Mouse (Mus musculus) cerebral cortex, adult 2 months (tissue): ENCODE measurements around the gene Hist1h4d.

Experiments
- WGBS: fragments of 180-500 bp; shearing (Covaris S2); methylation state at CpG from one replicate; pipeline ENCODE4 v1.1.7; 2018; 5-methylcytosine and 5-hydroxymethylcytosine counted together

The Hist1h4d gene

DNA sequence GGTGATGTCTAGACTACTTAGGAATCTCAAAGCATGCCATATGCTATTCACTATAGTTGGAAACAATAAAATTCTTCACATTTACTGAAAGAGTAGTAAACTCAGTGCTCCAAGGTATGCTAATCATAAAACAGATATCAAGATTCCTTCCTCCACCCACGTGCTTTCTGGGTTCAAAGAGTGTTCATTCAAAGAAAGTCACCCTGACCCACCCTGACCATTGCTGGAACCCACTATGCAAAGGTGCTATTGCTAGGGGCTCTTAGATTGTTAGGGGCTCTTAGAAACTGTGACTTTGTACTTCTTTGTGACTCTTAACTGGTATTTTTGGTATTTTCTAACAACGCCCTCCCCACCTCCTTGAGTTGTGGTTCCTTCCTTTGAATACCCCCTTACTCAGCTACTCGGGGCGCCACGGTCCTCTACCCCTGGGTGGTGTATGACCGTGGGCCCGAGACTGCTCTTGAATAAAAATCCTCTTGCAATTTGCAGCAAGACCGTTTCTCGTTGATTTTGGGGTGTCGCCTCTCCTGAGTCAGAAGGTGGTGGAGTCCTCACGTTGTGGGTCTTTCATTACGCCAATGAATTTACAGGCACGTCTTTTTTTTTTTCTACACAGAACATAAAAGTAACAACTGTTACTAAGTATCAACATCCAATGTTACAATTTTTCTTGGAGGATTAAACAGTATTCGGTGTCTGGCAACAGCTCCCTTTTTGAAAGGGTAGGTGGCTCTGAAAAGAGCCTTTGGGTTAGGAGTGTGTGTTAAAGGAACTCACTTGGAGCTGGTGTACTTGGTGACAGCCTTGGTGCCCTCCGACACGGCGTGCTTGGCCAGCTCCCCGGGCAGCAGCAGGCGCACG, 8.1 kb upstream of the Hist1h4d start:
- 10% methylated on average over 20 of the region's 20 CpGs for whole genome bisulfite sequencing

DNA sequence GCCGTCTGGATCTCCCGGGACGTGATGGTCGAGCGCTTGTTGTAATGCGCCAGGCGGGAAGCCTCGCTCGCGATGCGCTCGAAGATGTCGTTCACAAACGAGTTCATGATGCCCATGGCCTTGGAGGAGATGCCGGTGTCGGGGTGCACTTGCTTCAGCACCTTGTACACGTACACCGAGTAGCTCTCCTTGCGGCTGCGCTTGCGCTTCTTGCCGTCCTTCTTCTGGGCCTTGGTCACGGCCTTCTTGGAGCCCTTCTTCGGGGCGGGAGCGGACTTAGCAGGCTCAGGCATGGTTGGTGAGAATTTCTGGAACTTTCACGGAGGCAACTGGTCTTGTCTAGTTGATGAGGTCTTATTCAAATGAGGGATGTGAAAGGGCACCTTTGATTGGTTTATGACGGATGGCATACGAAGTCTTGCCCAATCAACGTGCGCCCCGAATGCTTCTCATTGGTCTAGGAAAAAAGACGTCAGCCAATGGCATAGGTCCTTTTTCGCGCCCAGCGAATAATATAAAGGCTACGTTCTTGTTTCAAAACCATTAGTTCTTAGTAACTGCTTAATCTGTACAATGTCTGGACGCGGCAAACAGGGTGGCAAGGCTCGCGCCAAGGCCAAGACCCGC, 7.4 kb upstream of the Hist1h4d start, which contains the start of the genes Hist1h2bf and Hist1h2ad:
TSS of gene Hist1h2bf (minus strand) at position 299 of the 627 bp plus-strand sequence.
TSS of gene Hist1h2ad (plus strand) at position 484 of the 627 bp plus-strand sequence.
- WGBS, result under 1% methylated on average over 37 of the region's 42 CpGs

DNA sequence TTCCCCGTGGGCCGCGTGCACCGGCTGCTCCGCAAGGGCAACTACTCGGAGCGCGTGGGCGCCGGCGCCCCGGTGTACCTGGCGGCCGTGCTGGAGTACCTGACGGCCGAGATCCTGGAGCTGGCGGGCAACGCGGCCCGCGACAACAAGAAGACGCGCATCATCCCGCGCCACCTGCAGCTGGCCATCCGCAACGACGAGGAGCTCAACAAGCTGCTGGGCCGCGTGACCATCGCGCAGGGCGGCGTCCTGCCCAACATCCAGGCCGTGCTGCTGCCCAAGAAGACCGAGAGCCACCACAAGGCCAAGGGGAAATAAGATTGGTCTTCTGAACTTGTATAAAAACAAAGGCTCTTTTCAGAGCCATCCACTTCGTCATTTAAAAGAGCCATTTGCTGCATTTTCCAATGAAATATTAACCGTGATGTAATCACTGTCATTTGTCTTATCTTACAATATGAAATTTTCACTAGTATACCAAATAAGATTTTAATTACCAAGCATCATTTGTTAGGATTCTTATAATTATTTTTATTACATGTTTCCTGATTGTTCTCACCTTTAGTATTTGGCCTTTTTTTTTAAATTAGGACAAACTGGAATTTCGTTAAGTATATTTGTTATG, 6.7 kb upstream of the Hist1h4d start:
- 2% methylated on average over 12 of the region's 39 CpGs for WGBS

DNA sequence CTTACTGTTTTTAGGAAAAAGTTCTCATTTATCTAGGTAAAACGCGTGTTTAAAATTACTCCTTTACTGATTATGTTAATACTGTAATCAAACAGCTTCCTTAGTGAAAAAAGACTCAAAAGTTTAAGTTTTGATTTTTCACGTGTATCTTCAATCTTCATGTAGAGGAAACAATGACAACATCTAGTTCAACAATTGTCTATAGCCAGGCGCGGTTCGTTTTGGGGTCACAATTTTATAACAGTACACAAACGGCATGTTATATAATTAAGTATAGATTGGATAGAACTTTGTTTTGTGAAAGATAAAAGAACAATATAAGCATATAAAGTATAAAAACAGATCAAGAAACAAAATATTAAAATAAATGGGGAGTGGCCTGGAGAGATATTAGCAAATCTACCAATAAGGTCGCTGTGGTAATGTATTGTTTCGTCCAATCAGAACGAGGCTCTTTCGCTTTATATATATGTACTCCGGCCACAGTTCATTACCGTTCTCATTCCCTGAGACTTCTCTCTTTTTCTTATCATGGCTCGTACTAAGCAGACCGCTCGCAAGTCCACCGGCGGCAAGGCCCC, 6.0 kb upstream of the Hist1h4d start, which contains the start of gene Hist1h3d:
TSS of gene Hist1h3d (plus strand) at position 493 of the 581 bp plus-strand sequence.
- WGBS, result 2% methylated on average over 18 of the region's 18 CpGs

DNA sequence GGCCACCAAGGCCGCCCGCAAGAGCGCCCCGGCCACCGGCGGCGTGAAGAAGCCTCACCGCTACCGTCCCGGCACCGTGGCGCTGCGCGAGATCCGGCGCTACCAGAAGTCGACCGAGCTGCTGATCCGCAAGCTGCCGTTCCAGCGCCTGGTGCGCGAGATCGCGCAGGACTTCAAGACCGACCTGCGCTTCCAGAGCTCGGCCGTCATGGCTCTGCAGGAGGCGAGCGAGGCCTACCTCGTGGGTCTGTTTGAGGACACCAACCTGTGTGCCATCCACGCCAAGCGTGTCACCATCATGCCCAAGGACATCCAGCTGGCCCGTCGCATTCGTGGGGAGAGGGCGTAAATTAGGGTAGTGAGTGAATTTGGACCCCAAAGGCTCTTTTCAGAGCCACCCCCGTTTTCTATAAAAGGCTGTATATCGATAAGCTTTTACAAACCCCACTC, 5.5 kb upstream of the Hist1h4d start:
- 3% methylated on average over 17 of the region's 40 CpGs for WGBS

DNA sequence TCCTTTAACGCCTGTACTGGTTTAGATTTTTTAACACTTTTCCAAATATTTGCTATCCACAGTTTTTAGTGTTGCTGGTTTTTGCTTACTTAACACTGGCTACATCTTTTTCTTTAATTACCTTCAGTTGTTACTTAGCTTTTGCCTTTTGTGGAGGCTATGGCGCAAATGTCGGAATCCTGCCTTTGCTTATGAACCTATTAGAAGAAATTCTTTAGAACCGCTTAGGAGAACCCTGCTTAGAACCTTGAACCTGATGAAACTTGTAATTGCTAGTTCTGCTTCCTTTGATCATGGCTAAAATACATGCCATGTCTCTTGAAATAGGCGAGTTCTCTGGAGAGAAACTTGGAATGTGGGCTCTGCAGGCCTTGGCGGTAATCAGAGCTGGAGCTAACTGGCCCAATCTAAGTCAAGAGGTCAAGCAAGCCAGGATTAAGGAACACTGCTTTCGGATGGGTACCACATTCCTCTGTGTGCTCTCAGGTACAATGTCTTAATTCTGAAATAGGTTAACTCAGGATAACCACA, 5.0 kb upstream of the Hist1h4d start:
- 56% methylated on average over 7 of the region's 7 CpGs for WGBS

DNA sequence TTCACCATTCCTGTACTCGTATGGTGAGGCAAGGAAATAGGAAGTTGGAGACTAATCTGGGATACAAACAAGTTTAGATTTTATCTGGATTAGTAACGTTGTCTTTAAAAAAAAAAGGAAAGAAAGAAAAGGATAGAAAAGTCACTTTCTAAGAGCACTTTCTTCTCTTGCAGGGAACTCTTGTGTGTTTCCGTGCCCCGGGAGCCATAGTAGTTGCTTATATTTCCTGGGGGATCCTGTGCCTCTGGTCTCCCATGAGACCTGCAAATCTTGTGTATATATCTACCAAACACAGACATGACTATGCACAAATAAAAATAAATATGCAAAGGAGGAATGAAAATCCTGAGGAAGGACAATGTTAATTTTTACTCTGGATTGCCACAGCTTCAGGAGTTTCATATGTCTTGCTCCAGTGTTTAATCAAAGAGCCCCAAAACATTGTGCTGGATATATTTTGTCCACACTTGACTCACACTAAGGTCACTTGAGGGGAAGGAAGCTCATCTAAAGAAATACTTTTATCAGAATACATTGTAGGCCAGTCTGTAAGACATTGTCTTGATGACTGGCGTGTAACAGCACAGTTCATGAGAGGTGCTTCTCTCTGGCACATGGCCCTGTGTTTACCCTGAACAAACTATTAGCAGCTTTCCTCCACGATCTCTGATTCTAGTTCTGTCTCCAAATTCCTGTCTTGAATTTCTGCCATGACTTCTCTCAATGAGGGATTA, 4.3 kb upstream of the Hist1h4d start:
- WGBS, result 66% methylated on average over 6 of the region's 6 CpGs

DNA sequence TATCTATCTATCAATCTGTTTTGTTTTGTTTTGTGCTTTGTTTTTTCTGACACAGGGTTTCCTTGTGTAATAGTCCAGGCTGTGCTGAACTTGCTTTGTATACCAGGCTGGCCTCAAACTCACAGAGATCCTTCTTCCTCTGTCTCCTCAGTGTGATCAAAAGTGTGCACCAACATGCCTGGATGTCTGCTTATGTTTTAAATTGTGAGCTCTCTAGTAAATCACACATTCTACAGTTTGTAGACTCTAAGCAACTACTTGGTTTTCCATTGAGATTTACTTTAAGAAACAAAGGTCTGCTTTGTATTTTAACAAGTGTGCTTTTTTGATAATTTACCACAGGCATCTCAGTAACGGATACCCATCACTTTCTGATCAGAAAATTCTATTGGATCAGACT, 3.6 kb upstream of the Hist1h4d start:
- WGBS, result 95% methylated on average over 1 of the region's 1 CpGs

DNA sequence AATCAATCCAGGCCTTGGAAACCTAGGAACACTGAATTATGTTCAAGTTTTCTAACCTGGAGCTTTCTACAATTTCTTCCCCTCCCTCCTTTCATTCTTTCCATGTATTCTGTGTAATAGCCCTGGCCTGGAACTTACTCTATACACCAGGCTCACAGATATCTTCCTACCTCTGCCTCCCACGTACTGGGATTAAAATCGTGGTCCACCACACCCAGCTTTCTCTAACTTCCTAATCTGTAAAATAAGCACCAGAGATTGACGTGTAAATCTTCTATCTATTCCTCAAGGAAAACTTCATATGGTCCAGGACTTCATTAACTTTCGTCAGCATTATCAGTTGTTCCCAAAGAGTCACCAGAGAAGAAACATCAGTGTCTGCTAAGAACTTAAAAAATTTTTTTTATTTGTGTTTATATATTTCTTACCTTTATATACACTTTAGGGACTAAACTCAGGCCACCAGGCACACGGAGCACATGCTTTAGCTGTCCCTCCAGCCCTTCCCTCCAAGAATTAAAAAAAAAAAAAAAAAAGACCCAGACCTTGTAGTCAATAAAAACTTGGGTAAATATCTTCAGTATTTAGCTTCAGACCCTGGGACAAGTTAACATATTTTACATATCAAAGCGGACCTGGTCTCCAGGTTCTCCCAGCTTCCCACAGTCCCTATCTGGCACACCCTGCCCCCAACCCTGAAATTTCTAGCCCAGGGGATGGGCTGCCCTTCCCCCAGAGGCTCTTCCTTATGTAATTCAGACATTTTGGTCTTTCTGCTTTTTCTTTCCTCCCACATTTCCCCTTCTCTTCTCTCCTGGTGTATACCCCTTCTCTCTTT, 1.0 kb downstream of the Hist1h4d start:
- 18% methylated on average over 6 of the region's 6 CpGs for WGBS

DNA sequence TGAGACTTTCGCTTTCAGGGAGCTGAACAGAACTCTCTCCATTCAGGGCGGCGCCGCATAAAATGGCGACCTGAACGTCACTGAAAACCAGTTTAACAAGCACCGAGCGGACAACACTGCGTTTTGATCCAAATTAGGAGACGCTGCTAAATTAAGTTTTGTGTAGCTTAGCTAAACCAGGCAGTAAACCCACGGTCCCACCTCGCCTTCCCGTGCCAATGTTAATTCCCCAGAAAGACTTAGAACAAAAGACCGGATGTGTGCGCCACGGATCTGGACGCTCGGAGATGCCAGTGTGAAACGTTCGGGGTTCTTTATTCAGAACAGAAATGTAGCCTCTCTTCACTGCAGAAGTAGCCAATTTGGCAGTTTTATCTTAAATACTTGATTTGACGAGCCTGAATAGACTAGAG, 3.6 kb downstream of the Hist1h4d start:
- under 1% methylated on average over 21 of the region's 21 CpGs for WGBS

DNA sequence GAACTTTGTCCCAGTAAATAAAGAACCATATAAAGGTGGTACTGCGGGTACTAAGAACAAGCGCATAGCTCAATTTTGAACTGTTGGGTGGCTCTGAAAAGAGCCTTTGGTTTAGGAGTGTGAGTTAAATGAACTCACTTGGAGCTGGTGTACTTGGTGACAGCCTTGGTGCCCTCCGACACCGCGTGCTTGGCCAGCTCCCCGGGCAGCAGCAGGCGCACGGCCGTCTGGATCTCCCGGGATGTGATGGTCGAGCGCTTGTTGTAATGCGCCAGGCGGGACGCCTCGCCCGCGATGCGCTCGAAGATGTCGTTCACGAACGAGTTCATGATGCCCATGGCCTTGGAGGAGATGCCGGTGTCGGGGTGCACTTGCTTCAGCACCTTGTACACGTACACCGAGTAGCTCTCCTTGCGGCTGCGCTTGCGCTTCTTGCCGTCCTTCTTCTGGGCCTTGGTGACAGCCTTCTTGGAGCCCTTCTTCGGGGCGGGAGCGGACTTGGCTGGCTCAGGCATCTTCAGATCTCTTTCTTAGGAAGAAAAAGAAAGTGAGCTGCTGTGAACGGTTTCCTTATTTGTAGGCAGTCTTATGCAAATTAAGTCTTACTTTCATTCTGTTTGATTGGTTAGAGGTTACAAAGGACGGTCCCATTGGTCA, 4.2 kb downstream of the Hist1h4d start:
- WGBS, result under 1% methylated on average over 30 of the region's 36 CpGs

DNA sequence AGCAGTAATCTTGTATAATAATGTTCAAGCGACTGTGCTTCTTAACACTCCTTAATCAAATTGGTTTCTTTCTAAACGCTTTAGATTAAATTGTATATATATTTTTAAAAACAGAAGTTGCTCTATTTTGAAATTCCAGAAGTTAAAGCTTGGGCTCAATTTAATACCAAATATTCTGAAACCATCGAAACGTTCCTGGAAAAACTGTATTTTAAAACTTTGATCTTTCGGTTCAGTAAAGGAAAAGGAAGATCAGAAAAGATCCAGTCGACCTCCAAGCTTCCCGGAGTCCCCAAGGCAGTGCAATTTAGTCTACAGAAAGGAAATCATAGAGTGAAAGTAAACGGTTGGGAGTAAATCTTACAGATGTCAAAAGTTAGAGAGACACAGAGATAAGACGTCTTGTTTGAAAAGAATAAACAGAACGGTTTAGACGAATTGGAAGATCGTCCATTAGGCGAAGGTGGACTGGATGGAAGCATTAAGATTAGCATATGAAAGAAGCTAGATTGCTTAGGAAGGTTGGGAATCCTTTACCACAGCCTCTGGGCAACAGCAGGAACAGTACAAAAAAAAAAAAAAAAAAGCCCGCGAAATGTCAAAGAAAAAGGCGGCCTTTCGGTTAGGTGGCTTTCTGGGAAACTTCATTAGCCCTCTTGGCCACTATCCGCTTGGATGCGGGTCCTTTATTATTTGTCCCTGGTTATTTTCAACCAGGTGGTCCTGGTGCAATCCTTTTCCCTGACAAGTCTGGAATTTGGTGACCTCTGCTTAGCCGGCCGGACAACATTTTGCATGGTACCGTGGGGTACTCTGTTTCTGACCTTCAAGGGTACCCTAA, 4.9 kb downstream of the Hist1h4d start:
- 1% methylated on average over 22 of the region's 22 CpGs for WGBS

DNA sequence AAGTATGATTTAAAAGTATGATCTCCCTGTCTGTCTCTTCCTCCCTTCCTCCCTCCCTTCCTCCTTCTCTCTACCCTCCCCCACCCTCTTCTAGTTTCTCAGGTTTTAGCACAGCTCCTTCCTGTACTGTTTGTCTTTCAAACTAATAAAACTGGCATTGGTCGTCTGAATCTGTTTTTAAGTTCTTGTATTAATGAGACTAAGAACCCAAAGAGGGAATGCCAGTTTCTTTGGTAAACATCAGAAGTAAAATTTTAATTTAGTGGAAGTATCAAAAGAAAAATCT, 5.5 kb downstream of the Hist1h4d start:
- WGBS, result 4% methylated on average over 1 of the region's 1 CpGs

DNA sequence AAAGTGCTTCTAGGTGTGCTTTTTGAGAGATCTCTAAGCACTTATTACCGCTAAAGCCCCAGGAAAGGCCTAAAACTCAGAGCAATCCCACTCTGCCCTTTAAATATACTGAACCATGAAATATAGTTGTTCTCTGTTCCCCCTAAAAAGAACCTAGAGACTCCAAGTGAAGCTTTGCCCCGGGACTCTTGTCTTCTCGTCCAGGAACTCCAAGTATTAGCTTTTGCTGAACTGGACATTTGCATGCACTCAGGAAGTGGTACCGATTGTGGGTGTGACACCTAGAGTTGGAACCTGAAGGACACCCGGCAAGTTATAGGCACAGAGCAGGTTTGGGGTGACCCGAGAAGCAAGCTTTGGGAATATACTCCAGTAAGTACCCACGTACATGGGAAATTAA, 9.8 kb downstream of the Hist1h4d start:
- 93% methylated on average over 7 of the region's 7 CpGs for WGBS

DNA sequence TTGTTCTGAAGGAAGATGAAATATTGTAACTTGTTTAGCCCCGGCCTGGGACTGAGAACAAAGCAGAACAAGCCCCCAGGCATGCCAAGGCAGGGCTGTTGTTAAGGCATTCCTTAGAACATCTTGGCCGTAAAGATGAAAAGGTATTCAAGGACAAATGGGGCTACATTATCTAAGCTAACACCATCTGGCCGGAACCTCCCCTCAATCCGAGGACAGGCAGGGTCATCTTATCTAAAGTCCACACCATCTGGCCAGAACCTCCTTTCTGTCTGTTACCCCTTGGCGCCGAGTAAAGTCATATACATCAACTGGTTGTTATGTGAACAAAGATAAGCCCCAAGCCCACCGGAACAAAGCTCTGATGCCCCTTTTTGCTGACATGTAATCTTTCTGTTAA, 10.5 kb downstream of the Hist1h4d start:
- 97% methylated on average over 7 of the region's 7 CpGs for WGBS

DNA sequence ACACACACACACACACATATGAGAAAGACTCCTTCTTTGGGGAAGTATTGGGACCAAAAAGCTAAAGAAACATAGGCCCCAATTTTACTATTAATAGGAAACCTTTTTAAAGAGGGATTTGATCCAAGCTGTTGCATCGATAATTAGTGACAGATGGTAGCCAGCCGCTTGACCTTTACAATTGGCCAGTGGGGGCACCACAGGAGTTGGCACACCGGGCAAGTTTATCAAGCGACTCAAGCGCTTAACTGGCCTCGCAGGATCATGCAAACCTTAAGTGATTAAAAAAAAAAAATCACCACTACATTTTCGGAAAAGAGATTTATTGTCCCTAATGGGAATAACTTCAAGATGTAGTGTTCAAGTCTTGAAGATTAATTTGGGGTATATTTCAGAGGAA, 11.2 kb downstream of the Hist1h4d start:
- 82% methylated on average over 7 of the region's 7 CpGs for WGBS

DNA sequence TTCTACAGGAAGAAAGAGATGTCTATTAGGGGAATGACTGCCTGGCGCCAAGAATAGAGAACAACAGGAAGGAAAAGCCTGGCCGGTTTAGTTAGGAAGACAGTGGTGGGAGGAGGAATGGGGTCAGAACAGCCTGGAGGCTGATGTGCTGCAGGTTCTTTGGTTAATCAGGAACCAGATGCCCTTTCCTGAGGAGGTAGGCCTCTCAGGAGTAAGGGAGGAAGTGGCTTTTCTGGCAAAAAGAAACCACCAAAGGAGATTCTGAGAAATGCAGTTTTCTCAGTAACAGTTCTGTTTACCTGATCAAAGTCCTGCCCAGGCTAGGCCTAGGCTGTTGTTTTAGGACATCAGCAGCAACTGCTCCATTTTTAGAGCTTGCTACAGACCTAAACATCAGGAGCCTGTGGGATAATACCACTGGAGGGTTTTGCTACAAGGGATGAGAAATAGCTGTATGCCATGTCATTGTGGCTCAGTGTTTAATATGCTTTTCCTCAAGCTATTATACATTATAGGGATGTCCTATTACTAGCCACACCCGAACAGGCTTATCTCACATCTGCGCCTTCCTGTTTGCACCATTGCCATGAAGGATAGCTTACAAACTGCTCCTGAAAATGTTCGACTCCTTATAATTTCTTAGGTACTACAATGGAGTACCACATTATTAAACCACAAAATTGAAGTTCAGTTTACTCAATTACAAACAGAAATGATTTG, 11.8 kb downstream of the Hist1h4d start:
- 75% methylated on average over 5 of the region's 5 CpGs for WGBS

DNA sequence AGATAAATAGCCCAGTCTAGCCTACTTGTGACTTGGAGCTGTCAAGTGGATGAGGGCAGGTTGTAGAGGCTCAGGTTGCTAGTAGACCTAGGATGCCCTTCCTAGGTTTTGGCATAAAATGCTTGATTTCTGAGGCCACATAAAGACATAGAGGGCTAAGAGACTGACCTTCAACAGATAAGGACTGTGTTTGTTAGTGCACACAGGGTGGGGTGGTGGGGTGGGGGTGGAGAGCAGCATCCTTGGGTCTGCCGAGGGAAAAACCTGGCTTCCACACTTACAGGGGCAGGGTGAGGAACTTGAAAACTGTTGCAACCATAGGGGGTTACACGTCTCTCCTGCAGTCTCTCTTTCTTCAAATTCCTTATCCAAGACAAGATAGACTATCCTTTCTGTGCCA, 13.8 kb downstream of the Hist1h4d start:
- WGBS, result 86% methylated on average over 2 of the region's 2 CpGs
